Mouse (Mus musculus) liver, postnatal 0 days (tissue): ENCODE results near the gene Cuedc1. TPM values are rescaled to one million over a fixed set of nuclear protein-coding genes. Genes with fewer than 3 reads are reported as not detected.
"Not testable (repeated sequence)": the region's sequence is repeated elsewhere in the genome, so short reads cannot be mapped to it uniquely, and the experiment has no call there.

ENCODE experiments used
- ATAC-seq: fragments of 200-750 bp; cut with Nextera tagmentation; 2 replicates; pipeline ENCODE4 v1.8.0; 2017; ENCODE audit warnings: mild to moderate bottlenecking, moderate library complexity
- DNase-seq: peaks from one replicate; pipeline ENCODE4 v3.0.0-alpha.2; 2016
- H3K27ac ChIP-seq: fragments of 300-500 bp; sonication (generic); 2 replicates; pipeline ENCODE4 v1.5.1; 2014; ENCODE audit warnings: antibody characterized with exemption, moderate library complexity, mild to moderate bottlenecking, low read depth
- H3K27me3 ChIP-seq: fragments of 300-500 bp; sonication (generic); 2 replicates; pipeline ENCODE4 v1.6.1; 2014; ENCODE audit warnings: low read length, control low read depth, mixed read lengths; ENCODE audit not compliant: insufficient read depth
- H3K36me3 ChIP-seq: fragments of 300-500 bp; sonication (generic); replicated peaks from 2 replicates; pipeline ENCODE4 v1.6.1; 2014; ENCODE audit warnings: mild to moderate bottlenecking, control low read depth, low read length, moderate library complexity, mixed read lengths; ENCODE audit not compliant: insufficient read depth
- H3K4me1 ChIP-seq: fragments of 300-500 bp; sonication (generic); 2 replicates; pipeline ENCODE4 v1.6.1; 2014; ENCODE audit warnings: antibody characterized with exemption, mild to moderate bottlenecking, control low read depth; ENCODE audit not compliant: insufficient read depth
- H3K4me2 ChIP-seq: fragments of 300-500 bp; sonication (generic); 2 replicates; pipeline ENCODE4 v1.6.1; 2014; ENCODE audit warnings: low read depth, mild to moderate bottlenecking, low read length, moderate library complexity, mixed read lengths
- H3K4me3 ChIP-seq: fragments of 300-500 bp; sonication (generic); 2 replicates; pipeline ENCODE4 v1.5.1; 2014; ENCODE audit warnings: low read depth, low read length
- H3K9ac ChIP-seq: fragments of 300-500 bp; sonication (generic); replicated peaks from 2 replicates; pipeline ENCODE4 v1.6.1; 2014; ENCODE audit warnings: mild to moderate bottlenecking, moderate library complexity
- H3K9me3 ChIP-seq: fragments of 300-500 bp; sonication (generic); 2 replicates; pipeline ENCODE4 v1.6.1; 2016; ENCODE audit warnings: mild to moderate bottlenecking, control low read depth, low read length, mixed read lengths
- CTCF ChIP-seq: sonication (generic); IDR thresholded peaks from 2 replicates; pipeline ENCODE4 v1.5.1; 2016; ENCODE audit warnings: antibody characterized with exemption, low read depth
- EP300 ChIP-seq: IDR thresholded peaks from 2 replicates; pipeline ENCODE4 v1.6.1; 2016; ENCODE audit warnings: antibody characterized with exemption, low read depth, mild to moderate bottlenecking
- WGBS: fragments of 180-500 bp; shearing (Covaris S2); extraction: QIAGEN DNeasy Blood & Tissue Kit; methylation state at CpG from one replicate; pipeline ENCODE4 v1.1.7; 2014; ENCODE audit not compliant: insufficient replicate concordance; 5-methylcytosine and 5-hydroxymethylcytosine counted together
- polyA plus RNA-seq: library from polyadenylated mRNA; unstranded; fragments of >200 nt; fragmentation: Nextera tagmentation; extraction: Ambion mirVana; gene quantifications from 2 replicates; pipeline ENCODE4 v1.2.1, GENCODE M21; 2015

Cuedc1 gene
- polyA plus RNA-seq, 1 experiment from 2014 or later, result 1.2 TPM

DNA sequence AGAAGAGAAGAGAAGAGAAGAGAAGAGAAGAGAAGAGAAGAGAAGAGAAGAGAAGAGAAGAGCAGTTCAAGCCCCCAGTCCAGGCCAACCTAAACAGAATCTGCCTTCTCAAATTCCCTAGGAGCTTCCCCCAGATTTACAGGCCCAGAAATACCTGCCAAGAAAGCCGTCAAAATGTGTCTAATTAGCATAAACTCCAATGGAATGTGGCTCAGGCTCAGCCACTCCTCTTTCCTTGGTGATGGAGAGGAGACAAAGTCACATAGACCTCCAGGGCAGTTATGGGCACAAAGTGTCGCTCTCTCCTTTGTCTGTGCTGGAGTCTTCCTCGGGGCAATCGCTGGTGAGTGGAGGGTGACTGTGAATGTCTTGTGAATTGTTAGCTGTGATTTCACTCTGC, 100.4 kb downstream of the Cuedc1 start:
- peaks cover 21% of the 10 kb centered on the region for H3K27me3 ChIP-seq
- H3K4me3 ChIP-seq, result no peak overlapping the region
- DNase-seq, result no peak
- ATAC-seq, result no peak
- no peaks in the 10 kb centered on the region for H3K9me3 ChIP-seq
- no peaks in the 10 kb centered on the region for H3K36me3 ChIP-seq
- H3K4me1 ChIP-seq, result peaks cover 21% of the 10 kb centered on the region
- no peak for TF ChIP-seq EP300
- H3K9ac ChIP-seq, result no peak overlapping the region
- no peak overlapping the region for H3K27ac ChIP-seq
- WGBS, result 58% methylated on average over 4 of the region's 4 CpGs
- H3K4me2 ChIP-seq, result no peak overlapping the region

DNA sequence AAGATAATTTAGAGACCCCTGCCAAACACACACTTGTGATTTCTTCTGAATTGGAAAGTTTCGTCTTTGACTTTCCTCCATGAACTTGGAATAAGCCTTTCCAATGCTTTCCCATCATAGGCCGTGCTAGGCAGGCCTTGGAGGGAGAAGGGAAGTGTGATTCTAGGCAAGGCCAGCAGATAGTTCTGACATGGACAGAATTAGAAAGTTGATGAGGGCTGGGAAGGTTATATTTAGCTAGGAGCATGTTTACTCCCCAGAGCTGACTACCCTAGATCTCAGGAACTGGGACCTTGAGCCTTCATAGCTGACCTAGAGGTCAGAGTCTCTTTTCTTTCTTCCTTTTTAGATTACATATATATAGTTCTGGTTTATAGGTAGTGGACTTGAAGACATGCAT, 103.3 kb downstream of the Cuedc1 start:
- WGBS, result 65% methylated on average over 2 of the region's 2 CpGs
- ATAC-seq, result no peak
- no peak overlapping the region for H3K27ac ChIP-seq
- H3K4me2 ChIP-seq, result no peak overlapping the region
- no peaks in the 10 kb centered on the region for H3K36me3 ChIP-seq
- H3K9me3 ChIP-seq, result no peaks in the 10 kb centered on the region
- H3K27me3 ChIP-seq, result no peaks in the 10 kb centered on the region
- TF ChIP-seq EP300 (no peak), CTCF (no peak)
- no peak overlapping the region for H3K4me3 ChIP-seq
- DNase-seq, result no peak
- peaks cover 20% of the 10 kb centered on the region for H3K4me1 ChIP-seq
- no peak overlapping the region for H3K9ac ChIP-seq

DNA sequence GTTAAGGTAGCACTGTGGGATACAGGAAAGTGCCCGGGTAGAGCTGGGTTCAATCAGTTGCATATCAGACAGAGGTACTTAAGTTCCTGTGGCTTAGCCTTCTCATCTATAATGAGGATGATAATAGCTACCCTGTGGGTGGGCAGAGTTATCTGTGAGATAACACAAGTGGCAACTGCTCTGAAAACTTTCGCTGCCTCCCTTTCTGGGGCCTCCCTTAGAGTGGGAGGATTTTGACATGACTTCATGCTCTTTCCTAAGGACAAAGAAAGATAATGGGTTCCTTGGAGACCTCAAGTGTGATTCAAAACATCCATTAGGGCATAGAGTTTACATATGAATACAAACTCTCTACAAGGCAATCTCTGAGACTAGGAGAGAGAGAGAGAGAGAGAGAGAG, 104.2 kb downstream of the Cuedc1 start:
- no peaks in the 10 kb centered on the region for H3K27me3 ChIP-seq
- no peak overlapping the region for H3K27ac ChIP-seq
- WGBS, result 30% methylated on average over 2 of the region's 2 CpGs
- no peak overlapping the region for H3K4me2 ChIP-seq
- no peak overlapping the region for H3K9ac ChIP-seq
- no peak for TF ChIP-seq EP300
- TF ChIP-seq CTCF, result no peak
- DNase-seq (no peak), ATAC-seq (no peak)
- H3K4me1 ChIP-seq, result peaks cover 20% of the 10 kb centered on the region
- H3K36me3 ChIP-seq, result peaks cover 1% of the 10 kb centered on the region; the same call in 1 of the 2 replicates
- H3K9me3 ChIP-seq, result no peaks in the 10 kb centered on the region
- H3K4me3 ChIP-seq, result no peak overlapping the region

DNA sequence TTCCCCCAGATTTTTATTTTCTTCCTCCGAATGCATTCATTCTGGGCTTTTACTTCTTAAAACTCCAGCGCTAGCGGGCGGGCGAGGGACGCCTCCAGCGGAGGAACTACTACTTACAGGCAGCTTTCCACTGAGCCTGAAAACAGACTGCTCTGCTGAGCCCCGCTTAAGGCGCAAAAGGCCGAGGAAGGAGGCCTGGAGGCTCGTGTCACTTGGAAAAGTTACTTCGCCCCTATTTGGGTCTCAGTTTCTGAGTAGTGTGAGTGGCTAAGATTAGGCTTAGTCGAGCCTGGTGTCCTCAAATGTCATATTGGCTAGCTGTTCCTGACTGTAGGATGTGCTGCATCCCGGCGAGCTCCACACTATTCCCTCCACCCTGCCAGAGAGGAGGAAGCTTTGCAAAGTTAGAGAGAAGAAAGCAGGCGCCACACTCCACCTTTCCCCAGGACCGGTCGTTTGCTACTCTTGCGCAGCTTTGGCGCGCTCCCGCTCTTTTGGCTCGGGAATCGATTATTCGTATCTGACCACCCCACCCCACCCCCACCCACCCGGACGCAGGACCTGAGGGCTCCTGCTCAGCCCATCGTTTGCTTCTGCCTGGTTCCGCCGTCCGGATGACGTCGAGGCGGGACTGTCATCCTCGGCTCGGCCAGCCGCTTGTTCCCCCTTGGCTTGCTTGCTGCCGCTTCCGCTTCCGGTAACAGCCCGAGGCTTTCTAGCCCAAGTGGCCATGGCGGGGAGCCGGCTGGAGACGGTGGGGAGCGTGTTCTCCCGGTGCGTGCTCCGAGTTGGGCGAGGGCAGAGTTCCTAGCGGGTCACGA, 106.1 kb downstream of the Cuedc1 start, which contains the start of gene Mrps23:
Gene Mrps23 (plus strand): TSS at position 677 of the 821 bp plus-strand sequence.
- DNase-seq (peak; percentile 91), ATAC-seq (peak; percentile 98)
- Histone ChIP-seq H3K4me2 (peak within 1 kb of the TSS; percentile 77), H3K27me3 (no peaks in the 10 kb centered on the region), H3K9me3 (no peaks in the 10 kb centered on the region), H3K9ac (peak within 1 kb of the TSS; percentile 84), H3K36me3 (peaks cover 8% of the 10 kb centered on the region), H3K4me1 (peaks cover 20% of the 10 kb centered on the region), H3K27ac (peak within 1 kb of the TSS; percentile 69), H3K4me3 (peak within 1 kb of the TSS; percentile 67)
- WGBS, result under 1% methylated on average over 51 of the region's 51 CpGs
- TF ChIP-seq EP300, result no peak
- peak; percentile 53 for TF ChIP-seq CTCF

DNA sequence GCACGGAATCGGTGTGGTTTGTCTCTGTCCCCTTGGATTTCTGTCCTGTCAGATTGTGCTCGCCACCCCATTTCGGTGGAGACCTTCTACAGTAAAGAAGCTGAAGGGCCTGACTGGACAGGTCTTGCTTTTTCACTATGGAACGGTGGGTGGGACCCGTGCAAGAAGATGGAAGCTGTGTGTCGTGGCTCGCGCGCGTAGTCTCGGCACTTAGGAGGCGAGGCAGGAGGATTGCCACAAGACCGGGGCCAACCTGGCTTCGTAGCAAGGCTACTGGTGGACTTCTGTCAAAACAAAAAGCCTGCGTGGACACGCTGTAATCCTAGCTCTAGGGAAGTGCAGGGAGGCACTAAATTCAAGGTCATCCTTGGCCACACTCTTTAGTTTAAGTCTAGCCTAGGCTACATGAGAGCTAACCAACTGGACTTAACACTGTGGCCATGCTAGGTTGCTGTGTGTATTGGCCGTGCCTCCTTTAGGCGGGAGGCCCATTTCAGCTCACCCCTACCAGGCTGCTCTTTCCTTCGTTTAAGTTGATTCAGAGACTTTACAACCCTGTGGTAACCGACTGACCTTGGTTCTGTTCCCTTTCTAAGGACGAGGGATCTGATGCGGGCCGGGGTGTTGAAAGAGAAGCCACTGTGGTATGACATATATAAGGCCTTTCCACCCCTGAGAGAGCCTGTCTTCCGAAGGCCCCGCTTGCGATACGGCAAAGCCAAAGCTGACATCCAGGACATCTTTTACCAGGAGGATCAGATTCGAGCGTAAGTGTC, 106.9 kb downstream of the Cuedc1 start:
- Histone ChIP-seq H3K4me1 (peaks cover 20% of the 10 kb centered on the region), H3K27me3 (no peaks in the 10 kb centered on the region), H3K4me3 (peak overlapping the region; percentile 67), H3K9ac (peak overlapping the region; percentile 84), H3K36me3 (peaks cover 17% of the 10 kb centered on the region), H3K9me3 (no peaks in the 10 kb centered on the region), H3K27ac (peak overlapping the region; percentile 69), H3K4me2 (peak overlapping the region; percentile 77)
- ATAC-seq (peak; percentile 35), DNase-seq (peak; percentile 39)
- 25% methylated on average over 30 of the region's 30 CpGs for WGBS
- TF ChIP-seq EP300 (no peak), CTCF (no peak)

DNA sequence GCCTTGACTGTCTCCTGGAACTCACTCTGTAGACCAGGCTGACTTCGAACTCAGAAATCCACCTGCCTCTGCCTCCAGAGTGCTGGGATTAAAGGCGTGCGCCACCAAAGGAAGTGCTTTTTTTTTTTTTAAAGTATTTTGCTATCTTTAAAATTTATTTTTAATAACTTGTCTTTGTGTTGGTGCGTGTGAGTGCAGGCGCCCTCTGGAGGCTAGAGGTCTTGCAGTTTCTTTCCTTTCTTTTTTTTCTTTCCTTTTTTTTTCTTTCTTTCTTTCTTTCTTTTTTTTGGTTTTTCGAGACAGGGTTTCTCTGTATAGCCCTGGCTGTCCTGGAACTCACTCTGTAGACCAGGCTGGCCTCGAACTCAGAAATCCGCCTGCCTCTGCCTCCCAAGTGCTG, 108.7 kb downstream of the Cuedc1 start:
- not testable (repeated sequence) for H3K27me3 ChIP-seq, H3K9ac ChIP-seq, H3K4me3 ChIP-seq, ATAC-seq, H3K27ac ChIP-seq, H3K4me2 ChIP-seq, DNase-seq, H3K9me3 ChIP-seq
- 70% methylated on average over 8 of the region's 8 CpGs for WGBS
- peak; percentile 41 for TF ChIP-seq CTCF
- H3K36me3 ChIP-seq, result peaks cover 33% of the 10 kb centered on the region
- peaks cover 20% of the 10 kb centered on the region for H3K4me1 ChIP-seq
